Mouse (Mus musculus): ENCODE results near the gene Celsr2. TPM values are rescaled to one million over a fixed set of nuclear protein-coding genes. Genes with fewer than 3 reads are reported as not detected.

Gene Celsr2
- total and polyA plus RNA-seq, 3 experiments: 0.03 to 0.38 TPM; not detected in 1

DNA sequence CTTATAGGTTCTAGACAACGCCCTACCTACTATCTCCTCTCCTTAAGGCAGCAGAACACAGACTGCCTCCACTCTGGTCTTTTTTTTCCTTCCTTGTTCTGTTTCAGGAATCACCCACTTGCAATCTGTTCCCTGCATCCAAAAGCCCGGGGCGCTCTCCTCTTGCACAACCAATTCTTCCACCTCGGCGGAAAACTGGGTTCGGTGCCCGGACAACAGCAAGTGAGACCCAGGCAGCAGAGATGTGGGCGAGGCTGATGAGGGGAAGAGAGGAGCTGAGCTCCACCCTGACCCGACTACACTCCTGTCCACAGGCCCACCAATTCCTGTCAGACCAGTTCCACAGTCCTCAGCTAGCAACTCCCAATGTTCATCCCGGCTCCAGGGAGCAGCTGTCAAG lies 29.2 kb downstream of the Celsr2 start:
- no peaks in the 10 kb centered on the region for H3K27me3 ChIP-seq (ENCODE audit: insufficient read depth, low read length)
- no peak for TF ChIP-seq GATA2 (IDR thresholded peaks at IDR 0.05; ENCODE audit: borderline replicate concordance, low read depth, low read length)
- TF ChIP-seq POLR2AphosphoS5 (IDR thresholded peaks at IDR 0.05; ENCODE audit: insufficient replicate concordance, low read depth, low read length): no peak
- TF ChIP-seq TAL1 (conservative IDR thresholded peaks at IDR 0.05; ENCODE audit: low read depth, low read length): no peak
- TF ChIP-seq GATA1 (IDR thresholded peaks at IDR 0.05; ENCODE audit: borderline replicate concordance, low read length): no peak
- TF ChIP-seq CTCF (IDR thresholded peaks at IDR 0.05; ENCODE audit: low read depth, low read length): no peak
- DNase-seq (ENCODE audit: low spot score): no peak
- no peak for ATAC-seq (ENCODE audit: extremely low read depth, insufficient number of reproducible peaks, low FRiP score, poor library complexity, severe bottlenecking)
- H3K36me3 ChIP-seq (replicated peaks): peaks cover 44% of the 10 kb centered on the region
- H3K4me1 ChIP-seq (ENCODE audit: insufficient read depth, low read depth, low read length): peaks cover 74% of the 10 kb centered on the region
- H3K9me3 ChIP-seq (replicated peaks): no peaks in the 10 kb centered on the region
- peak overlapping the region; percentile 82; the same call in 1 of the 2 replicates for H3K4me3 ChIP-seq (ENCODE audit: low read depth, low read length)

DNA sequence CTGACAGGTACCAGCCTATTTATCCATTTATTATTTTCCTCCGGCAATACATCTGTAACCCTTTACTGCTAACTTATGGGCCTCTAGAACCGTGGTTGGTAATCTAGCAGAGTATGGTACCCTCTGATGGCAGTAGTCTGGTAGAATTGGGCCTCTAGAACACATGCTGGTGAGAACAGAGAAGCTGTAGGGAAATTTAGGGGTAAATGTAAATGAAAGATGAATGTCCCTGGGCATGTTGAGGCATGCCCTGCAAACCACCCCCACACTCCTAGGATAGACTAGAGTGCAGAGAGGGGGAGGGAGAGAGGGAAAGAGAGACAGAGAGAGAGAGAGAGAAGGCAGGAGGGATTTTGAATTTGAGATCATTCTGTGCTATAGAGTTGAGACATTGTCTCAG lies 30.9 kb downstream of the Celsr2 start:
- no peaks in the 10 kb centered on the region for H3K27me3 ChIP-seq (ENCODE audit: insufficient read depth, low read length)
- peak; percentile 39 for DNase-seq (ENCODE audit: low spot score)
- peaks cover 73% of the 10 kb centered on the region for H3K4me1 ChIP-seq (ENCODE audit: insufficient read depth, low read depth, low read length)
- TF ChIP-seq GATA1 (IDR thresholded peaks at IDR 0.05; ENCODE audit: borderline replicate concordance, low read length): no peak
- TF ChIP-seq CTCF (IDR thresholded peaks at IDR 0.05; ENCODE audit: low read depth, low read length): no peak
- no peak for TF ChIP-seq TAL1 (conservative IDR thresholded peaks at IDR 0.05; ENCODE audit: low read depth, low read length)
- no peak for TF ChIP-seq GATA2 (IDR thresholded peaks at IDR 0.05; ENCODE audit: borderline replicate concordance, low read depth, low read length)
- no peak for TF ChIP-seq POLR2AphosphoS5 (IDR thresholded peaks at IDR 0.05; ENCODE audit: insufficient replicate concordance, low read depth, low read length)
- ATAC-seq (ENCODE audit: extremely low read depth, insufficient number of reproducible peaks, low FRiP score, poor library complexity, severe bottlenecking): no peak
- H3K9me3 ChIP-seq (replicated peaks): no peaks in the 10 kb centered on the region
- H3K4me3 ChIP-seq (ENCODE audit: low read depth, low read length): peak overlapping the region; percentile 82
- H3K36me3 ChIP-seq (replicated peaks): peaks cover 44% of the 10 kb centered on the region

DNA sequence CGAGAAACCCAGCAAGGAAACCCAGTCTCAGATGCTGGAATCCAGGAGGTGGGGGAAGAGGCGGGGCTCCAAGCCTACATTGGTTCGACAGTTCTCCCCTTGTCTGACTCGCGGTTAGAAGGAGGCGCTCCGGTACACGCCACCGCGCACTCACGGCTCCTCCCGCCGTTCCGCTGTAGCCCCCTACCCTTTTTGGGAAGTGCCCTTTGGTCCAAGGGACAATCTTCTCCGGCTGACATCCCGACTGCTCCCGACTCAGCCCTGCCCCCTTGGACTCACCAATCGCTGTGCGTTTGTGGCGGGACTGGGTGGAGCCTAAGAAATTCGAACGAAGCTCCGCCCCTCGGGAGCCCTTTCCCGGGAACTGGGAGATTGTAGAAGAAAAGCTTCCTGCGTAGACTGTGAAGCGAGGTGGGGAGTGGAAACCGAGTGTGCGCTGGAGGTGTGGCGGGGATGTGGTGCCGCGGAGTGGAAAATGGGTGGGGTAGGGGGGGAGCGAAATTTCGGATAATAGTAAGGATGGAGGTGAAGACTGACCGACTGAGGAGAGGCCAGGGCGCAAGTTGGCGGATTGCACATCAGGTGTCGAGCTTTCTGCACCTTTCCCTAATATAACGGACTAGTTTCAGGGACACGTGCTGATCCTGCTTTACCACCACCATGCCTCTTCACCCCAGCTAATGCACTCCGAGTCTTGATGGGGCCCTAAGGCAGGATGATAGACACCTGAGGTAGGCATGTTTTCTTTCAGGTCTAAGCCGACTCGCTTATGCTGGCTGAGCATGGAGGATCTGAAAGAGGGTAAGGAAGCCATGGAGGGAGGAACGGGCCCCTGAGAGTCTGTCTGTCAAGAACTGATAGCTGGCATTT lies 31.6 kb downstream of the Celsr2 start, which contains the start of gene Psrc1:
TSS of gene Psrc1 (plus strand) at position 355 of the 870 bp plus-strand sequence.
- peak within 1 kb of the TSS; percentile 82 for H3K4me3 ChIP-seq (ENCODE audit: low read depth, low read length)
- TF ChIP-seq GATA1 (IDR thresholded peaks at IDR 0.05; ENCODE audit: borderline replicate concordance, low read length) (no peak), GATA2 (IDR thresholded peaks at IDR 0.05; ENCODE audit: borderline replicate concordance, low read depth, low read length) (no peak), TAL1 (conservative IDR thresholded peaks at IDR 0.05; ENCODE audit: low read depth, low read length) (no peak), POLR2AphosphoS5 (IDR thresholded peaks at IDR 0.05; ENCODE audit: insufficient replicate concordance, low read depth, low read length) (no peak), CTCF (IDR thresholded peaks at IDR 0.05; ENCODE audit: low read depth, low read length) (no peak)
- H3K4me1 ChIP-seq (ENCODE audit: insufficient read depth, low read depth, low read length): peaks cover 66% of the 10 kb centered on the region
- no peaks in the 10 kb centered on the region; the same call in 1 of the 2 replicates for H3K27me3 ChIP-seq (ENCODE audit: insufficient read depth, low read length)
- ATAC-seq (ENCODE audit: extremely low read depth, insufficient number of reproducible peaks, low FRiP score, poor library complexity, severe bottlenecking) (peak; percentile 82), DNase-seq (ENCODE audit: low spot score) (peak; percentile 91)
- H3K36me3 ChIP-seq (replicated peaks): peaks cover 41% of the 10 kb centered on the region
- H3K9me3 ChIP-seq (replicated peaks): no peaks in the 10 kb centered on the region

DNA sequence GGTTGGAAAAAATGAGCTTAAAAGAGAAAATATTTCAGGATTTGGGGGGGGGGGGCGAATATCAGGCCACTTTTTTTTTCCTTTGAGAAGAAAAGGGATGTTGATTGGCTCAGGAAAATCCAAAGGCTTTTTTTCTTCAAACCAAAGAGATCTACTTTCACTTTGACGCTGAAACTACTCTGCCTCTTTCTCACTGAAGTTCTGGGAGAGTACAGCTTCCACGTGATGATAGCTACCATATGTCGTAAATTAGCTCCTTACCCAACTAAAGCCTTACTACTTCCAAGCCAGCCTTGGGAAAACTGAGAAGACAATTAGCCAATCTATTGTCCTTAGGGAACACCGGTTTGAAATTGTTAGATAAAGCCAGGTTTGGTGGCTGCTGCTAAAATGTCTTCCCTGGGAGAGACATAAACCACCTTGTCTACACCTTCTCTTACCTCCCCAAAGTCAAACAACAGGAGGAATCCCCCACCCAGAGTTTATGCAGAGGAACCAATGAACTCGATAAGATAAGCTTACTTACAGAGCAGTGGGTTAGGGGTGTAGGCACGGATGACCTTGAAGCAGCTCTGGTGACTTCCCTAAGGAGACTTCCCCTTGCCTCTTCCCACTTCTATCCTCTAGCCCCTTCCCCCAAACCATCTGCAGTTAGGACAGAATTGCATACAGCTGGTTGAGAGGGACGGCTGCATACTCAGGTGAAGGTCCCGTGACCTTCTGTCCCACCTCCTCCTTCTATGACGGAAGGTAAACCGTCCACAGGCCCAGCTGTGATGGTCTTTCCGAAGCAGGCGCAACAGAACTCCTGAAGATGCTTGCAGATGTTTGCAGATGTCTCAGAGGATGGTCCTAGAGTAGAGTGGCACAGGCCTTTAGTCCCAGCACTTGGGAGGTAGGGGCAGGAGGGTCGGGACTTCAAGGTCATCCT lies 33.1 kb downstream of the Celsr2 start:
- ATAC-seq (ENCODE audit: extremely low read depth, insufficient number of reproducible peaks, low FRiP score, poor library complexity, severe bottlenecking) (no peak), DNase-seq (ENCODE audit: low spot score) (no peak)
- peaks cover 54% of the 10 kb centered on the region for H3K4me1 ChIP-seq (ENCODE audit: insufficient read depth, low read depth, low read length)
- peaks cover 6% of the 10 kb centered on the region for H3K27me3 ChIP-seq (ENCODE audit: insufficient read depth, low read length)
- peak overlapping the region; percentile 31; the same call in 1 of the 2 replicates for H3K4me3 ChIP-seq (ENCODE audit: low read depth, low read length)
- no peaks in the 10 kb centered on the region for H3K9me3 ChIP-seq (replicated peaks)
- H3K36me3 ChIP-seq (replicated peaks): peaks cover 27% of the 10 kb centered on the region
- TF ChIP-seq POLR2AphosphoS5 (IDR thresholded peaks at IDR 0.05; ENCODE audit: insufficient replicate concordance, low read depth, low read length) (no peak), GATA1 (IDR thresholded peaks at IDR 0.05; ENCODE audit: borderline replicate concordance, low read length) (no peak), TAL1 (conservative IDR thresholded peaks at IDR 0.05; ENCODE audit: low read depth, low read length) (no peak), GATA2 (IDR thresholded peaks at IDR 0.05; ENCODE audit: borderline replicate concordance, low read depth, low read length) (no peak), CTCF (IDR thresholded peaks at IDR 0.05; ENCODE audit: low read depth, low read length) (no peak)

DNA sequence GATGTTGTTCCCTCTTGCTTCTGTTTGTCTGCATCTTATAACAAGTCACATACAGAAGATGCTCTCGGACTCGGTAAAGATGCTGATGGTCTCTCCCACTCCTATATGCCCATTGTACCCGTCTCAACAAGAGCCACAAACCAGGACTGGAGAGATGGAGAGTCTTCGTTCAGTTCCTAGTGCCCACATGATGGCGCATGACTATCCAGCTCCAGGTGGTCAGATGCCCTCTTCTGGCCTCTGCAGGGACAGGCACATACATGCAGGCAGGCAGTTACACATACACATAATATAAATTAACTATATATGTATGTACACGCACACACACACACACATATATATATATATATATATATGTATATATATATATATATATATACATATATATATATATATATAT lies 34.7 kb downstream of the Celsr2 start:
- no peak for ATAC-seq (ENCODE audit: extremely low read depth, insufficient number of reproducible peaks, low FRiP score, poor library complexity, severe bottlenecking)
- Histone ChIP-seq H3K4me3 (ENCODE audit: low read depth, low read length) (no peak overlapping the region), H3K4me1 (ENCODE audit: insufficient read depth, low read depth, low read length) (peaks cover 42% of the 10 kb centered on the region), H3K27me3 (ENCODE audit: insufficient read depth, low read length) (peaks cover 11% of the 10 kb centered on the region), H3K36me3 (replicated peaks) (peaks cover 11% of the 10 kb centered on the region), H3K9me3 (replicated peaks) (no peaks in the 10 kb centered on the region)
- no peak for DNase-seq (ENCODE audit: low spot score)
- TF ChIP-seq TAL1 (conservative IDR thresholded peaks at IDR 0.05; ENCODE audit: low read depth, low read length) (no peak), CTCF (IDR thresholded peaks at IDR 0.05; ENCODE audit: low read depth, low read length) (no peak), POLR2AphosphoS5 (IDR thresholded peaks at IDR 0.05; ENCODE audit: insufficient replicate concordance, low read depth, low read length) (no peak), GATA1 (IDR thresholded peaks at IDR 0.05; ENCODE audit: borderline replicate concordance, low read length) (no peak), GATA2 (IDR thresholded peaks at IDR 0.05; ENCODE audit: borderline replicate concordance, low read depth, low read length) (no peak)

Data from G1E (cell line).